Mouse (Mus musculus) gastrocnemius, adult 8-10 months (tissue): ENCODE data around the gene 2010003K11Rik. TPM values are rescaled to one million over a fixed set of nuclear protein-coding genes. Genes with fewer than 3 reads are reported as not detected.

Experiments used
- DNase-seq, 2 experiments: peaks; one replicate each; pipeline ENCODE4 v3.0.0; 2022; ENCODE audit warnings: low spot score in 2 of 2
- total RNA-seq, 4 experiments: library from RNA; stranded (reverse); gene quantifications; 2 replicates each; pipeline ENCODE4 v1.2.4; 2022

The 2010003K11Rik gene
- total RNA-seq, 4 experiments from 2014 or later, result 0.22 to 0.25 (median 0.24) TPM; not detected in 1

- DNase-seq, result peak; percentile 33 to 51
Measured at GRCm38 (mm10) chr19:4497263-4497973, 965 bp downstream of the 2010003K11Rik start.

GRCm38 (mm10) chr19:4496535-4497262 lies 1.7 kb downstream of the 2010003K11Rik start:
- no peak for DNase-seq

- DNase-seq, result no peak
Measured at GRCm38 (mm10) chr19:4495814-4496213, 2.6 kb downstream of the 2010003K11Rik start.

GRCm38 (mm10) chr19:4494707-4495106 lies 3.7 kb downstream of the 2010003K11Rik start:
- DNase-seq, result no peak

GRCm38 (mm10) chr19:4492526-4493296 lies 5.7 kb downstream of the 2010003K11Rik start:
- peak; percentile 80 to 83 for DNase-seq

- no peak for DNase-seq
Measured at GRCm38 (mm10) chr19:4491080-4491695, 7.2 kb downstream of the 2010003K11Rik start.

- no peak for DNase-seq
Measured at GRCm38 (mm10) chr19:4487877-4488276, 10.5 kb downstream of the 2010003K11Rik start.

- no peak for DNase-seq
Measured at GRCm38 (mm10) chr19:4485006-4485405, 13.4 kb downstream of the 2010003K11Rik start.

- no peak for DNase-seq
Measured at GRCm38 (mm10) chr19:4482111-4482859, 16.1 kb downstream of the 2010003K11Rik start.

- no peak for DNase-seq
Measured at GRCm38 (mm10) chr19:4481326-4481725, 17.1 kb downstream of the 2010003K11Rik start.

GRCm38 (mm10) chr19:4480041-4480440 lies 18.3 kb downstream of the 2010003K11Rik start:
- no peak for DNase-seq

- no peak for DNase-seq
Measured at GRCm38 (mm10) chr19:4478190-4478516, 20.2 kb downstream of the 2010003K11Rik start.

GRCm38 (mm10) chr19:4477345-4478189 lies 20.8 kb downstream of the 2010003K11Rik start, which contains the start of gene Syt12:
Syt12 (minus strand) TSS chr19:4477447.
- no peak for DNase-seq

- no peak for DNase-seq
Measured at GRCm38 (mm10) chr19:4476601-4477257, 21.7 kb downstream of the 2010003K11Rik start.

GRCm38 (mm10) chr19:4475224-4475925 lies 23.0 kb downstream of the 2010003K11Rik start:
- no peak for DNase-seq

- DNase-seq, result no peak
Measured at GRCm38 (mm10) chr19:4474739-4475138, 23.6 kb downstream of the 2010003K11Rik start.

GRCm38 (mm10) chr19:4473549-4473948 lies 24.8 kb downstream of the 2010003K11Rik start:
- DNase-seq, result no peak

- no peak for DNase-seq
Measured at GRCm38 (mm10) chr19:4468363-4468762, 30.0 kb downstream of the 2010003K11Rik start.

- DNase-seq, result no peak
Measured at GRCm38 (mm10) chr19:4464666-4465065, 33.7 kb downstream of the 2010003K11Rik start.
